Comparison of ENCODE assay signal across 8 mouse cellular contexts in genomic region chr19:30157031-30157687, GRCm38 (mm10). TPM values are rescaled to one million over a fixed set of nuclear protein-coding genes. Genes with fewer than 3 reads are reported as not detected.
DNase-seq lines count a peak whose midpoint lies in the region; ATAC-seq and TF ChIP-seq lines count a peak whose summit lies in the region.

No protein-coding gene starts in this region.

- no peaks in the 10 kb centered on the region for H3K4me1 ChIP-seq in embryonic facial prominence, embryonic 11.5 days (ENCODE audit: control insufficient read depth, insufficient read depth, low read length)
- peaks cover 31% of the 10 kb centered on the region for H3K4me1 ChIP-seq in embryonic facial prominence, embryonic 10.5 days
- 0 out of 2 replicates have a peak, but pooled peaks cover 7% of the 10 kb centered on the region for H3K4me1 ChIP-seq in liver, embryonic 15.5 days (replicated peaks)
- H3K4me1 ChIP-seq in stomach, postnatal 0 days (replicated peaks; ENCODE audit: control insufficient read depth, insufficient read depth) = no peaks in the 10 kb centered on the region

- H3K4me3 ChIP-seq in embryonic facial prominence, embryonic 11.5 days (ENCODE audit: low read depth, low read length) = no peak overlapping the region
- no peak overlapping the region for H3K4me3 ChIP-seq in embryonic facial prominence, embryonic 10.5 days
- no peak overlapping the region; the same call in 1 of the 2 replicates for H3K4me3 ChIP-seq in layer of hippocampus, adult 2 months
- H3K4me3 ChIP-seq in liver, embryonic 15.5 days (replicated peaks) = no peak overlapping the region
- H3K4me3 ChIP-seq in stomach, postnatal 0 days (ENCODE audit: low read depth, low read length) = no peak overlapping the region

- H3K27ac ChIP-seq in embryonic facial prominence, embryonic 11.5 days (replicated peaks; ENCODE audit: low read depth, low read length) = no peak overlapping the region
- no peak overlapping the region for H3K27ac ChIP-seq in embryonic facial prominence, embryonic 10.5 days (replicated peaks)
- peak overlapping the region; percentile 78 for H3K27ac ChIP-seq in layer of hippocampus, adult 2 months
- peak overlapping the region; percentile 55 for H3K27ac ChIP-seq in liver, embryonic 15.5 days (replicated peaks)
- H3K27ac ChIP-seq in stomach, postnatal 0 days (replicated peaks) = no peak overlapping the region

- DNase-seq in embryonic facial prominence, embryonic 11.5 days (ENCODE audit: low spot score) = peak; percentile 12
- no peak for DNase-seq in embryonic facial prominence, embryonic 10.5 days (ENCODE audit: low spot score)
- DNase-seq in layer of hippocampus, adult 2 months (ENCODE audit: low spot score in 2 of 2) = peak; percentile 40 to 83
- peak; percentile 27 for DNase-seq in stomach, postnatal 0 days (ENCODE audit: low spot score)
- DNase-seq in lung, postnatal 36 days = no peak
- no peak for DNase-seq in gastrocnemius, postnatal 4 days (ENCODE audit: low spot score in 2 of 2)

- H3K4me2 ChIP-seq in embryonic facial prominence, embryonic 11.5 days (ENCODE audit: low read depth, low read length) = no peak overlapping the region
- no peak overlapping the region for H3K4me2 ChIP-seq in liver, embryonic 15.5 days
- no peak overlapping the region for H3K4me2 ChIP-seq in stomach, postnatal 0 days (replicated peaks; ENCODE audit: low read depth)

- H3K27me3 ChIP-seq in embryonic facial prominence, embryonic 11.5 days (ENCODE audit: control insufficient read depth, insufficient read depth, low read length) = no peaks in the 10 kb centered on the region
- H3K27me3 ChIP-seq in embryonic facial prominence, embryonic 10.5 days (replicated peaks; ENCODE audit: low read depth, poor library complexity, severe bottlenecking) = no peaks in the 10 kb centered on the region
- H3K27me3 ChIP-seq in liver, embryonic 15.5 days = no peaks in the 10 kb centered on the region
- H3K27me3 ChIP-seq in stomach, postnatal 0 days (ENCODE audit: control insufficient read depth, insufficient read depth, low read length) = no peaks in the 10 kb centered on the region

- no peak for TF ChIP-seq CTCF in layer of hippocampus, adult 2 months (conservative IDR thresholded peaks at IDR 0.05)
- no peak for TF ChIP-seq CTCF in stomach, postnatal 0 days (IDR thresholded peaks at IDR 0.05; ENCODE audit: low read depth)

- no peak overlapping the region for H3K9ac ChIP-seq in embryonic facial prominence, embryonic 11.5 days (replicated peaks; ENCODE audit: low read length)
- no peak overlapping the region for H3K9ac ChIP-seq in liver, embryonic 15.5 days
- H3K9ac ChIP-seq in stomach, postnatal 0 days (ENCODE audit: low read length) = no peak overlapping the region

- no peaks in the 10 kb centered on the region for H3K9me3 ChIP-seq in embryonic facial prominence, embryonic 11.5 days (replicated peaks; ENCODE audit: control insufficient read depth, low read length)
- no peaks in the 10 kb centered on the region for H3K9me3 ChIP-seq in embryonic facial prominence, embryonic 10.5 days
- H3K9me3 ChIP-seq in liver, embryonic 15.5 days (replicated peaks) = no peaks in the 10 kb centered on the region
- no peaks in the 10 kb centered on the region for H3K9me3 ChIP-seq in stomach, postnatal 0 days (ENCODE audit: control insufficient read depth, low read length)

- WGBS in embryonic facial prominence, embryonic 11.5 days = 63% methylated on average over 12 of the region's 12 CpGs
- 66% methylated on average over 12 of the region's 12 CpGs for WGBS in embryonic facial prominence, embryonic 10.5 days
- 62% methylated on average over 12 of the region's 12 CpGs for WGBS in liver, embryonic 15.5 days (ENCODE audit: insufficient replicate concordance)
- 49% methylated on average over 12 of the region's 12 CpGs for WGBS in stomach, postnatal 0 days

- no peak for ATAC-seq in embryonic facial prominence, embryonic 11.5 days (replicated peaks; ENCODE audit: insufficient number of reproducible peaks, low FRiP score, low TSS enrichment, low read depth)
- peak; percentile 40; the same call in 1 of the 2 replicates for ATAC-seq in liver, embryonic 15.5 days (ENCODE audit: insufficient read depth)
- ATAC-seq in stomach, postnatal 0 days (ENCODE audit: low FRiP score, low TSS enrichment) = no peak
- no peak for ATAC-seq in erythroid progenitor cell, adult 5-6 weeks (replicated peaks; ENCODE audit: low FRiP score, poor library complexity, severe bottlenecking)

- no peak for TF ChIP-seq EP300 in stomach, postnatal 0 days (optimal IDR thresholded peaks at IDR 0.05)

- H3K36me3 ChIP-seq in embryonic facial prominence, embryonic 11.5 days (replicated peaks; ENCODE audit: control insufficient read depth, insufficient read depth, low read depth, low read length) = no peaks in the 10 kb centered on the region; the same call in 1 of the 2 replicates
- H3K36me3 ChIP-seq in embryonic facial prominence, embryonic 10.5 days (replicated peaks) = no peaks in the 10 kb centered on the region
- H3K36me3 ChIP-seq in liver, embryonic 15.5 days (replicated peaks) = no peaks in the 10 kb centered on the region
- H3K36me3 ChIP-seq in stomach, postnatal 0 days (ENCODE audit: control insufficient read depth, insufficient read depth, low read length) = no peaks in the 10 kb centered on the region

RNA-seq across cellular contexts. Expression of gene Gldc, which starts 18.1 kb away (rescaled TPM):
- 6.3 and 9.4 TPM in 2 replicates for polyA plus RNA-seq in embryonic facial prominence, embryonic 11.5 days (2014; fragmentation: Nextera tagmentation; extraction: Ambion mirVana)
- 14.6 and 17.2 TPM in 2 replicates for polyA plus RNA-seq in embryonic facial prominence, embryonic 10.5 days (2016; fragmentation: Nextera tagmentation; extraction: Ambion mirVana)
- 10 to 100 TPM; 35.9 to 37.1 TPM for total RNA-seq in layer of hippocampus, adult 2 months (2021)
- polyA plus RNA-seq in liver, embryonic 15.5 days (2015; fragmentation: Nextera tagmentation; extraction: Ambion mirVana) = 25.1 and 28.9 TPM in 2 replicates
- polyA plus RNA-seq in stomach, postnatal 0 days (2015; fragmentation: Nextera tagmentation; extraction: Ambion mirVana) = 18.3 and 19.0 TPM in 2 replicates
- total RNA-seq in erythroid progenitor cell, adult 5-6 weeks (2015; ENCODE audit: low replicate concordance) = not detected in 2 replicates
- total RNA-seq in erythroid progenitor cell, adult 5-6 weeks (2017; ENCODE audit: low replicate concordance) = not detected in 2 replicates
- under 1 TPM; 0.42 to 0.44 TPM for total RNA-seq in gastrocnemius, postnatal 4 days (2021)

Comparison
In these comparisons a context has a peak if more than half of its experiments do, and no peak if none do; other contexts are left out.
1. DNase-seq: peak in embryonic facial prominence, embryonic 11.5 days (single experiment), layer of hippocampus, adult 2 months (2 of 2) and stomach, postnatal 0 days (single experiment); none in embryonic facial prominence, embryonic 10.5 days (single experiment), lung, postnatal 36 days (single experiment) and gastrocnemius, postnatal 4 days (0 of 2).
2. H3K27ac ChIP-seq: peak in layer of hippocampus, adult 2 months (single experiment) and liver, embryonic 15.5 days (single experiment); none in embryonic facial prominence, embryonic 11.5 days (single experiment), embryonic facial prominence, embryonic 10.5 days (single experiment) and stomach, postnatal 0 days (single experiment).